Mouse (Mus musculus) cerebellum, postnatal 25 days (tissue): Measurements from ENCODE around the gene Zbtb20.

Source experiments
- DNase-seq, 2 experiments: peaks; one replicate each; pipeline ENCODE4 v3.0.0; 2021; ENCODE audit warnings: mixed read lengths in 2 of 2

Zbtb20 gene

DNA sequence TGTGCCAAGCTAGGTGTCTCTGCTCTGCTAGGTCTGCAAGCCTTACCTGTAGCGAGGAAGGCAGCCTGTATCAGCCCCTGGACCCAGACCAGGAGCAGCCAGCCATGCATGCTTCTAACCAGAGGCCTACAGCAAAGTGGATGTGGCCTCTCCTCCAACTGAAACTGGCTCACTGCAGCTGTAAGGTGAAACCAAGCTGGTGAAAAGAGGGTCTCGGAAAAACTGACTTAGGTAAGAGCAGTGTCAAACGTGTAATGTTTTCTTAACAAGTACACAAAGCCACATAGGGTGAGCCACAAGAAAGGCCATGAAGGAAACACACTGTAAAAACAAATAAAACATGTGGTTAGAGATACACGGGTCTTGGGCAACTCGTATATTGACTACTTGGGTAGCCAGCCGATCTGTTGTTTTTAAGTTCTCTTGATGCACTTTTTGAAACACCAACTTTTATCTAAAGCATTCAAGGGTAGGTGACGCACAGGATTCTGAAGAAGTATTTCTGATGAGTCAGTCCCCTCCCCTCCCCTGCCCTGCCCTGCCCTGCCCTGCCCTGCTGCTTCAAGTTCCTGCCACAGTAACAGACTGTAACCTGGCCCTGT is 788.4 kb downstream of the Zbtb20 start, which contains the start of gene Tigit:
Tigit (minus strand) TSS at position 169 of the 602 bp plus-strand sequence.
- DNase-seq, result no peak

DNA sequence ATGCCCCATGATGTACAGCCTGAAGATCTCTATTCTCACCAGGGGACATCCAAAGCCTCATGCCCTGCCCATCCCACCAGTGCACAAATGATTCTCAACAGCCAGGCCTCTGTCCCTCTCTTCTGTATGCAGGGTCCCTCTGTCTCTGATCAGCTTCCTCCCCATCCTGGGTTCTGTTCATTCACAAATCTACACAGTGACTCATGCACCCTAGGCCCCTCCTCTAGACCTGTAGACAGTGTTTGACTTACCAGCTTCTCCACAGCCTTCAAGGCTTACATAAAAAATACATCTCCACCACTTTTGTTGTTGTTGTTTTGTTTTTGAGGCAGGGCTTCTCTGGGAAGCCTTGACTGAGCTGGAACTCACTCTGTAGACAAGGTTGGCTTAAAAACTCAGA is 789.2 kb downstream of the Zbtb20 start:
- no peak for DNase-seq

GRCm38 (mm10) chr16:43668294-43668693 is 792.6 kb downstream of the Zbtb20 start:
- DNase-seq, result no peak

- DNase-seq, result no peak
Observed at GRCm38 (mm10) chr16:43671972-43672371, 796.3 kb downstream of the Zbtb20 start.

GRCm38 (mm10) chr16:43672697-43673096 is 797.0 kb downstream of the Zbtb20 start:
- no peak for DNase-seq

DNA sequence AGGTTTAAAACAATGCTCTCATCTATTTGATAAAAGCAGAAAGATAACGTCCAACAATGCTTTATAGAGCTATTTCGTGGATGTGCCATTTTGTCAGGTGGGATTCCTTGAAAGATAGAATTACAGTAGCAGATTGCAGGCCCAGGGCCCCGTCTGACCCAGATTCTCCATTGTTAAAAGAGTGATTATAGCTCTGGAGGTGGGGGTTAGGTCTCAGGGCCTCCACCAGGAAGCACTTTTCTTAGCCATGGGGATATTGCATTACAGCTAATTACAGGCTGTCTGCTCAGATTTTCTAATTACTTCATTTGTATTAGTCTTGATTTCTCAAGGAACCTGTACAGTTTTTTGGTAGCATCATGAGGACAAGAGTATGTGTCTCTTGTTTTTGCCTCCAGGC is 798.7 kb downstream of the Zbtb20 start:
- DNase-seq, result no peak

DNA sequence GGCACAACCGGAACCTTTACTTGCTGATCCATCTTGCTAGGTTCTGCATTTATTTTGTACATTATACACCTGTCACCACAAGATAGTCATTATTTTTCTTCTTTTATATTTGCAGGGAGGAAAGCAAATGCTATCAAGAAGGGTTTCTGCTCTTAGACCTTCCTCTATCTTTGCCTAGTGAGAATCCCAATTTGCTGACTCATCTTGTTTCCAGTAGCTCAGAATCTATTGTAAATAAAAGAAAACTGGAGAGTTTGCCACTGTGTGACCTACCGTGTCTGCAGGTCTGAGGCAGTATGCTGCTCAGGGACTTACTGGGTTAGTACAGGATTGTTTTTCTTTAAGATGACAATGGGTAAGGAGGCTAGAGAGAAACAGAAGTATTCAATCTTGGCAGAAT is 812.3 kb downstream of the Zbtb20 start:
- DNase-seq, result no peak

GRCm38 (mm10) chr16:43690211-43690690 is 814.6 kb downstream of the Zbtb20 start:
- no peak for DNase-seq

DNA sequence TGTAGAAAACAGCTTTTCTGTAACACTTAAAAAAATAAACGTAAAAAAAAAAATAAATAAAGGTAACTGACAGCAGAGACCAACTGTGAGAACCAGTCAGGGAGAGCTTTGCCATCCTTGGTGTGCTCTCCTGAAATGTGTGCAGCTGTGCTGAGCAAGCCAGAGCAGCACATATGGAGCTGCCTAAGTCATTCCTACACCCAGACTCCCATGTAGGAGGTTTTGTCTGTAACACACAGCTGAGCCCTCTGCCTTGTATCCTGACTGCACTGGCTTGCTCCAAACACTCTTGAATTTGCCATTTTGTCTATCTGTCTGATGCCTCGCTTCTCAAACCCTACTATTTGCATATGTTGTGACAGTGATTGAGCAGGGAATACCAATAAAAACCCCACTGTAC is 815.2 kb downstream of the Zbtb20 start:
- DNase-seq, result no peak

- no peak for DNase-seq
Observed at GRCm38 (mm10) chr16:43691741-43692140, 816.1 kb downstream of the Zbtb20 start.
